Mouse (Mus musculus) kidney, adult 9 months (tissue): Measurements from ENCODE around the gene Rnf169.

Source experiments
- DNase-seq: peaks from one replicate; pipeline ENCODE4 v3.0.0; 2022

The Rnf169 gene

DNA sequence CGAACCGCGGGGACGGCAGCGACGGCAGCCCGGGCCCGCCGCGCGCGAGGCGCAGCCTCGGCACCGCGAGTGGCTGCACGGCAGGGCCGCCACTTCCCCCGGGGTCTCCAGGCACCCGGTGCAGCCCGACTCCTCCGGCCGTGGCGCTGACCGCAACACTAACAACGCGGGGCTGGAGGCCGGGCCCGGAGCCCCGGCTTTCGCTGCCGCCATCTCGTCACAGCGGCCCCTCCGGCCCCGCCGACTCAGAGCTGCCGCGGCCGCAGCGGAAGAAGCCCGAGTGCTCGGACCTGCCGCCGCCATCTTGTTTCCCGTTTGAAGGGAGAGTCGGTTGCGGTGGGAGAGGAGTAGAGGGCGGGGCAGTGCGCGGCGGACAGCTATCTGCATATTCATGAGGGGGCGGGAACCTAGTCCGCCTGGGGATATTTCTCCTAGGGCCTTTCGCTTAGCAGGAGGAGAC is at the start of gene Rnf169:
Gene Rnf169 (minus strand): TSS at position 317 of the 460 bp plus-strand sequence.
- DNase-seq, result peak; percentile 96

GRCm38 (mm10) chr7:100029307-100029706 is 49.1 kb upstream of the Rnf169 start:
- peak; percentile 22 for DNase-seq

- no peak for DNase-seq
These were observed 47.1 kb upstream of the Rnf169 start for GRCm38 (mm10) chr7:100027353-100027752.

- DNase-seq, result no peak
These were observed 36.8 kb upstream of the Rnf169 start for GRCm38 (mm10) chr7:100017056-100017455.

GRCm38 (mm10) chr7:100014123-100014600 is 33.9 kb upstream of the Rnf169 start:
- DNase-seq, result peak; percentile 75

DNA sequence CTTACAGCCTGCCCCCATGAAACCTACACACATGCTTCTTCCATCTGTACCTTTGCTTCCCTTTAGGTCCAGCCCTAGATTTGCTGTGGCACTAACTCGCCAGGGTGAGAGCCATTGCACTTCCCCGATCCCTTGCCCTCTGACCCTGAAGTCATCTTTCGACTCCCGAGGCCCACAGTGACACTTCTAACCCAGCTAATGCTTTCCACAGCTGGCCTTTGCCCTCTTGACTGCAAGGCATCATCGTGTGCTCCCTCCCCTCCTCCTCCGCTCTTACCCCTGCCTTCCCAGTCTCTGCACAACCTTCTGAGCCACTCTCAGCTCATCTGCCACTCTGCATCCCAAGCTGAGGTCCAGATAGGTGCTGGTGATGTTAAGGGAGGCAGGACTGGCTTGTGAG is 32.3 kb upstream of the Rnf169 start:
- DNase-seq, result peak; percentile 25

DNA sequence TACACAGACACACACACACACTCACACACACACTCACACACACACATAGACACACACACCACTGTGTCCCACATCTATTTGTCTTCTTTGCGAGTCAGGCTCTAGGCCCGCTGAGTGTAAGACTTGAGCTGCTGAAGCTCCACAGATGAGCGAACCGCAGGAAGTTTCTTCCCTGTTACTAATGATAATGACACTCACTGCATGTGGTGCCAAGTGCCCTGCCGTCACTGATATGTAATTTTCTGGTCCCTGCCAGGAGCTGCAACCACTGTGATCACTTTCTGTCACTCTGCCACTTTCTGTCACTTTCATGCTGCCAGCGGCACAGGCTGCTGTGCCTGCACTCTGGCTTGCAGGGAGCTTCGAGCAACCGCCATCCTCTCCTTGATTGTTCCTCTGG is 31.8 kb upstream of the Rnf169 start:
- no peak for DNase-seq

DNA sequence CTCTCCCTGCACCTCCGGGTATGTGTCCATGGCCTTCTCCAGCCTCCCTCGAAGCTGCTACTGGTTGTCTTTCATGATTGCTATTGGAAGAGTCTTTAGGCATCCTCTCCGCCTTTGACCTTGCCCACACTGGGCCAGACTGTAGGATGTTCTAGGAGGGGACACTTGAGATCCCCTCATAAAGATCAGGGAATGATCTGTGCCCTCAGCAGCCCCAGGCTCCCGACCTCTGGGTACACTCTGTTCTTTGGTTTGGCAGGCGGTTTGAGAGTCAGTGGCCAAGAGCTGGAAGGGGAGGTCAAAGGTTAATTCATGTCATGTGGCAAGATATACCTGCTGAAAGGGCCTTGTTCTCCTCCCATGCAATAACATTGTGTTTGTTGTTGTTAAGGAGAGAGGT is 30.5 kb upstream of the Rnf169 start:
- peak; percentile 93 for DNase-seq

GRCm38 (mm10) chr7:100009640-100010039 is 29.4 kb upstream of the Rnf169 start:
- peak; percentile 89 for DNase-seq

DNA sequence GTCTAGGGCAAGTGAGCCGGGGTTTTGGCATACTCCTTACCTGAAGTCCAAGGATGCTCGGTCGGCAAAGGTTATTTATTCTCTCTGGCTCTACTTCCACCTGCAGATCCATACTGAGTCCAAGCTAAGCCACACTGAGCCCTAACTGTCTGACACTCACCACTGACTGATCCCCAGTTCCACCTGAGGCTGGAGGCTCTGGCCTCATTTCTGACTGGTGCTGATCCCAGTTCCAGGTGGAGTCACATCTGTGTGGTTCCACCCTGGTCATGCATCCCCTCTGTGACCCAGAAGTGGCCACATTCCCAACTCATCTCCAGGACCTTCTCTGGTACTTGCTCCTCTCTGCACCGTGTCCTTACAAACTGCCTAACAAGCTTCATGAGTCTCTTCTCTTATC is 28.5 kb upstream of the Rnf169 start:
- DNase-seq, result no peak

DNA sequence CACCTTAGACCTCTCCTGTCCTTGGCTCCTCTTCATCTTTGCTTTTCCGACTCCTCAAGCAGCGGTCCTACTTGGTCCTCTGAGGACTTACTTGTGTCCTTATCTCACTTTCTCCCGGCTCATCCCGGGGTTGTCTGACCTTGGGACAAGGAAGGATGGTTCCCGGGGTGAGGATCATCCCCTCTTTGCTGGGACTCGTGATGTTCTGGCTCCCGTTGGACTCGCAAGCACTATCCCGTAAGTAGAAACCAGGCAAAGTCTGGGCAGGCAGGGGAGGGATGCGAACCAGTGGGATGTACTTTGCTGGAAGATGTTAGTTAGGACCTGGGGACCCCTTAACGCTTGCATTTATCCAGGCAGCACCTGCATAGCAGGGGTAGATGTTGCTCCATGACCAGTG is 26.2 kb upstream of the Rnf169 start:
- DNase-seq, result no peak

GRCm38 (mm10) chr7:100005790-100006189 is 25.5 kb upstream of the Rnf169 start, which contains the start of gene Chrdl2:
Gene Chrdl2 (plus strand): TSS chr7:100006172.
- peak; percentile 26 for DNase-seq

DNA sequence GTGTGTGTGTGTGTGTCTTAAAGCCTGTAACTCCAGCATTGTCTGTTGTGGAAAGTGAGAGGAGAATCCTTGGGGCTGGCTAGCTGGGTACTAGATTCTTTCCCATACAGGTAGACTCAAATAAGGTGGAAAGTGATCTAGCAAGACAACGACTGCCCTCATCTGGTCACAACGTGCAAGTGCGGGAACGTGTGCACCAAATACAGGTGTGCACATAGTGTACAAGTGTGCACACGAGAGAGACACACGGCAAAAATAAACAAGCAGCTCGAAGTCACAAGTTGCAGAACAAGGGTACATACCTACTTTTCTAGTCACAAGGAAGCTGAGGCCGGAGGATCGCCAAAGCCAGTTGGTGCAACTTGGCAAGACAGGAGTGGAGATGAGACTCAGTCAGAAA is 23.5 kb upstream of the Rnf169 start:
- peak; percentile 36 for DNase-seq

- DNase-seq, result no peak
These were observed 18.4 kb upstream of the Rnf169 start for GRCm38 (mm10) chr7:99998668-99999067.

DNA sequence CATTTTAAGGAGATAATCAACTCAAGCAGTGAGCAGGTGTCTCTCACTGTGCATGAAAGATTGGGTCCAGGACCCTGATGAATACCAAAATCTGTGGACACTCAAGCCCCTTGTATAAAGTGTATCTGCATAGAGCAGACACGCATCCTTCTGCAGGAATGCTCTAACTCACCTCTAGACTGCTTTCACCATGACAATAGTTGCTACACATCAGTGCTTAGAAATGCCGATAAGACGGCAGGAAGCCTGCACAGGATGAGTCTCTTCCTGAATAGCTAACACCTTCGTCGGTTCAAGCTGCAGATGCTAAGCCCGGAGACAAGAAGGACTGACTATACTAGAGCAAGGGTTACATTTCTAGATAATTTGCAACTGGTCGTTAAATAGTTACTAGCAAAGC is 14.9 kb upstream of the Rnf169 start:
- no peak for DNase-seq

- DNase-seq, result no peak
These were observed 12.9 kb upstream of the Rnf169 start for GRCm38 (mm10) chr7:99993159-99993558.

- DNase-seq, result no peak
These were observed 10.9 kb upstream of the Rnf169 start for GRCm38 (mm10) chr7:99990990-99991707.

GRCm38 (mm10) chr7:99989844-99990760 is 9.9 kb upstream of the Rnf169 start:
- no peak for DNase-seq

GRCm38 (mm10) chr7:99988725-99989124 is 8.5 kb upstream of the Rnf169 start:
- DNase-seq, result peak; percentile 71

DNA sequence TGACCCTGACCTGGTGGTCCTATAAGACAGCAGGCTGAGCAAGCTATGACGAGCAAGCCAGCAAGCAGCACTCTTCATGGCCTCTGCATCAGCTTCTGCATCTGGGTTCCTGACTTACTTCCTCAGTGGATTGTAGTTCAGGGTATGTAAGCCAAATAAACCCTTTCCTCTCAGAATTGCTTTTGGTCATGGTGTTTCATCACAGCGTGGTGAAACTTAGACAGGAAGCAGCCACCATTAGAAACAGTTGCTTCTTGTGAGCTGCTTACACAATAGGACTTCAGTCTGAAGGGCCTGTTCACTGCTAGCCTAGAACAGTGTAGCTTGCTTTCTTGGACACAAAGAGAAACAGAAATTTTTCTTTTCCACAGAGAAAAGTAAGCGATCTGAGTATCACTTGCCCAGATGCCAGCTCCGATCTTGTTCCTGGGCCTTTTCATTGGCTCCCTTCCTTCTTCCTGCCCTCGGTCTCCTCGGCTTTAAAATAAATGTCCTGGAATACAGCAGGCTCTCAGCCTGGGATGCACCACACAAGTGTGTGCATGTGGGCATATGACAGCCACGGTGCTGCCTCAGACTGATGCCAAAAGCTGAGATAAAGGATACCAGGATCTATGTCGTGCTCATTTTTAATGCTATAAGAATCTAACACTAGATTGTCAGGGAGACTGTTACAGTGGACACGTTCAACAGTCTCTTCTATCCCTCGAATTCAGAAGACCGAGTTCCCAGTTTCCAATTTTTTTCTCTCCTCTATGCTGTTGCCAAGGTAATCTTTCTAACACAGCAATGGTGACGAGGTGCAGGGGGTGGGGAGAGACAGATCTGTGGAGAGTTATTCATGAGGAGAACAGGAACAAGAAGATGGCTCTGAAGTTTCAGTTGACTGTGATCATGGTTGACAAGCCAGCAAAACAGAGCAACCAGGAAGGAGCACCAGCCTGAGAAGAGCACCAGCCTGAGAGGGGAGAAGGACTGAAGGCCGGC is 2.3 kb upstream of the Rnf169 start:
- no peak for DNase-seq

DNA sequence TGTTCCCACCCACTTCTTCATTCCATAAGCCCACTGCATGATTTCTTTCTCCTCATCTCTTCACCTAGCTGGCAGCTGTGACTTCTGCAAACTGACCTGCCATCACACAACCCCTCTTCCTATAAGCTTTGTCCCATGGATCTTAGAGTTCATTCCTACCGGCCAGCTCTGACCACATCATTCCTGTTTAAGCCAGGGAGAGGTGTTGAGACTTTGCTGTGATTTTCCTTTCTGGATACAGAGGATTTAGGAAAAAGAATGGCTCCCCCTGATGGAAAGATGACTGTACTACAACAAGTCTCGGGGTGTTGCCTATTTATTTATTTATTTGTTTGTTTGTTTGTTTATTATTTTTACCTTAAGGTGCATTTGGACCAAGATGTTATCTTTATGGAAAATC is 1.1 kb upstream of the Rnf169 start:
- DNase-seq, result peak; percentile 80

- DNase-seq, result peak; percentile 60
These were observed 609 bp downstream of the Rnf169 start for GRCm38 (mm10) chr7:99979546-99980131.
